Mouse (Mus musculus) megakaryocyte progenitor cell, adult 5-6 weeks (primary cell): ENCODE data around the gene C1qtnf5. TPM values are rescaled to one million over a fixed set of nuclear protein-coding genes. Genes with fewer than 3 reads are reported as not detected.
"Not testable (repeated sequence)": the region's sequence is repeated elsewhere in the genome, so short reads cannot be mapped to it uniquely, and the experiment has no call there.

Experiments used
- ATAC-seq: replicated peaks from 2 replicates; pipeline ENCODE4 v1.8.0; 2016; ENCODE audit warnings: mild to moderate bottlenecking, moderate TSS enrichment, inconsistent platforms; ENCODE audit not compliant: poor library complexity
- total RNA-seq, 2 experiments: library from RNA; stranded (forward) in 1 of 2; stranded (reverse) in 1 of 2; fragments of 157-497, 149-512 nt in 1 of 2; fragments of 200-1000 nt in 1 of 2; gene quantifications; 2 replicates each; pipeline versions ENCODE4 v1.2.3 to v1.2.4; 2015 to 2017

C1qtnf5 gene
- total RNA-seq, 2 experiments from 2014 or later: not detected

DNA sequence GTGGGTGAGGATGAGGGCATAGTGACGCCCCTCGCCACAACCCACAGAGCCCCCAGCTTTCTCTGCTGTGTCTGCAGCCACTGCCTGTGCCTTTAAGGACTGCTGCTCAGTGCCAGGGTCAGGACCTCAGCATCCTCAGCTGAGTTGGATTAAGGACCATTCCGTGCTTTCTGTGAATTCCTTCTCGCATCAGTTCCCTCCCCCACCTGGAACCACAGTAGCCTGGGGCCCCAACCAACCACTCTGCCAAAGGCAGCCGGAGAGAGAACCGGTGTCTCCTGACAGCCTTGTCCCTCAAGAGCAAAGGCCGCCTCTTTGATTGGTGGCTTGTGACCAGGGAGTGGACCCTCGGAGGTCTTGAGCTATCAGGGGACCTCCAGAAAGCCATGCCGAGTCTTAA lies 5.6 kb upstream of the C1qtnf5 start, which contains the start of gene Mfrp:
Mfrp (plus strand) TSS at position 240 of the 400 bp plus-strand sequence.
- ATAC-seq: no peak

DNA sequence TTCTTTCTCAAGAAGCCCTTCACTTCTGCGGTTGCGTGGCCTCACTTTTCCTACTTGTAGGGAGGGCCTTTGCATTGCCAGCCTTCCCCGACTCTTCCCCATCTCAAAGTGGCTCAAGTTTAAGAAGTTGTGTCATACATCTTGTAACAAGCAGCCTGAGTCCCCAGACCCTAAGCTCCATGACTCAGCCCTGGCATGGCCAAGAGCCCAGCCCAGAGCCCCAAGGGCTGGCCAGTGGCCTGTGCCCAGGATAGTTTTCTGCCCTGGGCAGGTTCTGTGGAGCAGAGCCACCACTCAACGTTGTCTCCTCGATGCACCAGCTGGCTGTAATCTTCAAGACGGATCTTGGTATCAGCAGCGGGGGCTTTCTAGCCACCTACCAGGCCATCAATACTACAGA lies 2.2 kb upstream of the C1qtnf5 start:
- ATAC-seq: peak; percentile 23; the same call in 1 of the 2 replicates

DNA sequence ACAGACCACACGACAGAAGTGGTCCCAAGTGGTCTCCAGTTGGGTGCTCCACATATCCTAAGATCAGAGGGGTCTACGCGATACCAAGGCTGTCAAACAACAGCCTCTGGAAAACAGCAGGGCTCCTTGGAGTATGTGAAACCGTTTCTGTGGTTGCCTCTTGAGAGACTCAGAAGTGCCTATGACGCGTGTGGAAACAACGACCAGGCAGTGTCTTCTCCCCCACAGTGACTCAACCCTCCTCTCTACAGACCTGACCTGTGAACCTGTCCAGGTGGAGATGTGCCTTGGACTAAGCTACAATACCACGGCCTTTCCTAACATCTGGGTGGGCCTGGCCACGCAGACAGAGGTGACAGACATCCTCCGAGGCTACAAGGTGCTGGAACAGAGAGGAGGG lies 1.3 kb upstream of the C1qtnf5 start:
- ATAC-seq: no peak

DNA sequence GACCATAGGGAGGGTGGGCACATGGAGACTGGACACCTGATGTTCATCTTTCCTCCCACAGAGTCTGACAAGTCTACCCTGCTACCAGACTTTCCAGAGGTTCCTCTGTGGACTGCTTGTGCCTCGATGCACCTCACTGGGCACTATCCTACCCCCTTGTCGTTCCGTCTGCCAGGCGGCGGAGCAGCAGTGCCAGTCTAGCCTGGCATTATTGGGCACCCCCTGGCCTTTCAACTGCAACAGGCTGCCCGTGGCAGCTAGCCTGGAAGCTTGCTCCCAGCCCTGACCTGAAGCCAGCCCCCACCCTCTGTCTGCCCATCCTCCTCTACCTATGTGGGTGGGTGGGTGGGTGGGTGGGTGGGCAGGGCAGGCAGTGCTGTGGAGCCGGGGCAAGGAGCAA lies 863 bp upstream of the C1qtnf5 start:
- no peak for ATAC-seq

DNA sequence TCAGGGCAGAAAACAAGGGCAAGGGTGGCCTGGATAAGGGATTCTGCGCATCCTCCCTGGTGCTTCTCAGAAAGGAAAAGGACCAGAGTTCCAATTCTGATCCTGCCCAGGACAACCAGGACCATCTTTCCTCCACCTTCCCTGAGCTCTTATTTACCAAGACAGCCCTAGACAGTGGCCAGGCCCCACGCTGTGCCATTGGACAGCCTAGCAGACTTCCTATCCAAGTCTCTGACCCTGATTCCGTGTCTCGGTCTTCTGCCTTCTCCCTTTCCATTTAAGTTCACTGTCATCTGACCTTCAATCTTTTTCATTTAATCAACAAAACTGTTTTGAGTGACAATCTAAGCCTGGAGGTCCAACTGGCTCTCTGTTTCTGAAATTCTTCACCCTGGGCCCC lies 449 bp upstream of the C1qtnf5 start:
- ATAC-seq: no peak

DNA sequence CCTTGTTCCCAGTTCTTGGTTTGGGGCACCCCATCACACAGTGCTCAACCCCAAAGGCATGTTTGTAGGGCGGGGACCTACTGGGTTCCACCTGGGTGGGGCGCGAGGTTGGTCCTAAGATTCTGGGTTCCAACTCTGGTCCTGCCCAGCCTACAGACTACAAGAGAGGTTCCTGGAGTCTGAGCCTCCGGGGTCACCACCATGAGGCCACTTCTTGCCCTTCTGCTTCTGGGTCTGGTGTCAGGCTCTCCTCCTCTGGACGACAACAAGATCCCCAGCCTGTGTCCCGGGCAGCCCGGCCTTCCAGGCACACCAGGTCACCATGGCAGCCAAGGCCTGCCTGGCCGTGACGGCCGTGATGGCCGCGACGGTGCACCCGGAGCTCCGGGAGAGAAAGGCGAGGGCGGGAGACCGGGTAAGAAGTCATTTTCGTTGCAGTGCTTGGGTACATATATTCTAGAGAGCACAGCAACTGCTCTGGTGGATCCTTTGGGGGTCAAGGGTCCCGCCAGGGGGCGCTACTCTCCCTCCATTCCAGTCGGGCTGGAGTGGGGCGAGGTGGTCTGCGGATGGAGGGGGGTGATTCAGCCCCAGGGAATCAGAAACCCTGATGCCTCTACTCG lies 623 bp downstream of the C1qtnf5 start:
- no peak for ATAC-seq

DNA sequence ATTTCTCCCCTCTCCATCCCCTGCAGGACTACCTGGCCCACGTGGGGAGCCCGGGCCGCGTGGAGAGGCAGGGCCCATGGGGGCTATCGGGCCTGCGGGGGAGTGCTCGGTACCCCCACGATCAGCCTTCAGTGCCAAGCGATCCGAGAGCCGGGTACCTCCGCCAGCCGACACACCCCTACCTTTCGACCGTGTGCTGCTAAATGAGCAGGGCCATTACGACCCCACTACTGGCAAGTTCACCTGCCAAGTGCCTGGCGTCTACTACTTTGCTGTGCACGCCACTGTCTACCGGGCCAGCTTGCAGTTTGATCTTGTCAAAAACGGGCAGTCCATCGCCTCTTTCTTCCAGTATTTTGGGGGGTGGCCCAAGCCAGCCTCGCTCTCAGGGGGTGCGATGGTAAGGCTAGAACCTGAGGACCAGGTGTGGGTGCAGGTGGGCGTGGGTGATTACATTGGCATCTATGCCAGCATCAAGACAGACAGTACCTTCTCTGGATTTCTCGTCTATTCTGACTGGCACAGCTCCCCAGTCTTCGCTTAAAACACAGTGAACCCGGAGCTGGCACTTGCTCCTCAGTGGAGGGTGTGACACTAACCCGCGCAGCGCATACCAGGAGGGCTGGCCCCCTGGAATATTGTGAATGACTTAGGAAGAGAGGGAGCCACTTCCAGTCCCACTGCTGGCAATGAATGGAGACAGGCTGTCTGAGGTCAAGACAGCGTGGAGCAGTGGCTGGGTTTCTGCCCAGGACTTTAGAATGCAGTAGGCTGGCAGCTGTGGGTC lies 1.4 kb downstream of the C1qtnf5 start:
- no peak for ATAC-seq

DNA sequence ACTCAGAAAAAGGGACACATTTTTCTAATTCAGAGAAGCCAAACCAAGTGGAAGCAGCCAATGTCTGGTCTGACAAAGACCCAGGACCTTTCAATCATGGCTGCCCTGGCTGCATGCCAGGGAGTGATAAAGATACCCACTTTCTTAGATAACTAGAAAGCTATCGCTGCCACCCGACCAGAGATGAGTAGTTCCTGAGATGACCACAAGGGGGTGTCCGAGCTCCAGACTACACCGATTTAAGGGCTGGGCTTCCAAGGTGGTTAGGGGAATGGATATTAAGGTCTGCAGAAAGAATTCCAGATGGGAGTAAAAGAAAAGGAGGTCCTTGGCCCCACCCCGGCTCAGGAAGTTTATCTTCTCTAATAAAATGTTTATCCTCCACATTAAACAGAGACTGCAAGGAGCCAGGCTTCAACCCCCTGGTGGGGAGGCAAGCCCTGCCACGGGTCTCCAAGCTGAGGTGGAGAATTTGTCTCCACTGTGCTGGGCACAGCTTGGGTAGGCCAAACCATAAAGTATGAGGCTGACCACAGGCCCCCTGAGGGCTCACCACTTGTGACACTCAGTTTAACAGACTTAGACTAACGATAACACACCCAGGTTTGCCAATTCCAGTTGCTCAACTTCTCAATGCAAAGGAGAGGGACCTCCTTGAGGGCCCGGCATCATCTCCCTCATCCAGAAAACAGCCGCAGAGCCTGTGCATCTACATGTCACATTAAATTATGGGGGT lies 2.5 kb downstream of the C1qtnf5 start:
- peak; percentile 26; the same call in 1 of the 2 replicates for ATAC-seq

DNA sequence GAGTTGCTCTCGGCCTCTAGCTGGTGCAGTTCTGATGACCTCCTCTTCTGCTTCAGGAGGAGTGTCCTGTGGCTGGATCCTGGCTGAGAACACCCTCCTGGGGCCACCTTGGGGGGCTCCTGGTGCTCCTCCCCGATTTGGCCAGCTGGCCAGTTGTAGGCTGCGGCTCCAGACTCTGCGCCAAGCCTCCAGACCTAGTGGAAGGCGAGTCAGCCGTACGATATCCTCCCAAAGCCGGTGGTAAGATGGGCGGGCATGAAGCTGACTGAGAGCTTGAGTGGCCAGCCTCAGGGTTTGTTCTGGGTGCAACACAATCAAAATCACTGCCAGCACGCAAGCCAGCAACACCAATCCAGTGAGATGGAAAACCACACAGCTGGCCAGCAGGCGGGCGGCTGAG lies 4.9 kb downstream of the C1qtnf5 start:
- not testable (repeated sequence) for ATAC-seq

DNA sequence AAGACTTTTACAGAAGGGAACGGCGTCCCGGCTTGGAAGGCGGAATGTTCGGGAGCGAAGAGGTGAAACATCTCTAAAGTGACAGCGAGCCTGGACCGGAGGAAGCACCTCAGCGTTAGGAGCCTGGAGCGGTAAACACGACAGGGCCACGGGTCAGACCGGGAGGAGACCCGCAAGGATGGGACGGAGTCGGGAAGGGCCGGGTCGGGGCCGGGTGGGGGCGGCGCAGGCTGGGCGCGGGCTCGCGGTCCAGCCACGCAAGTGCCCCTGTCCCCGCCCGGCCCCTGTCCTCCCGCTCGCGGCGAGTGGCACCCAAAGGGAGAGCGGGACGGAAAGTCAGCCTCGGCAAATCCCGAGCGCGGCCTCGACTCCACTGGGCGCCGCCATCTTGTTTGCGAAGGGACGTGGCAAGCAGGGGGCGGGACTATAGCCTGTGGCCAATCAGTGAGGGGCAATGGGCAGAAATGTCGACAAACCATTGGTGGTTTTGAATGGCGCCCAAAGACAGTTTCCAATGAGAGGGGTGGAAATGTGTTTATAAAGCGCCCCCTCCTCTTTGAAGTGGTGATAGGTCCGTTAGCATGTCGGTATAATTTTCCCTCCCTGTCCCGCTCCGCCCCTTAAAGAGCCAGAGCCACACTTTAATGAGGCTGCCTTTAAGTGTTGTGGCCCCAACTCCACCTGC lies 6.2 kb downstream of the C1qtnf5 start, which contains the start of the genes Gm49380 and Rnf26:
Gm49380 (minus strand) TSS at position 396 of the 685 bp plus-strand sequence.
Rnf26 (minus strand) TSS at position 413 of the 685 bp plus-strand sequence.
- ATAC-seq: peak; percentile 97

DNA sequence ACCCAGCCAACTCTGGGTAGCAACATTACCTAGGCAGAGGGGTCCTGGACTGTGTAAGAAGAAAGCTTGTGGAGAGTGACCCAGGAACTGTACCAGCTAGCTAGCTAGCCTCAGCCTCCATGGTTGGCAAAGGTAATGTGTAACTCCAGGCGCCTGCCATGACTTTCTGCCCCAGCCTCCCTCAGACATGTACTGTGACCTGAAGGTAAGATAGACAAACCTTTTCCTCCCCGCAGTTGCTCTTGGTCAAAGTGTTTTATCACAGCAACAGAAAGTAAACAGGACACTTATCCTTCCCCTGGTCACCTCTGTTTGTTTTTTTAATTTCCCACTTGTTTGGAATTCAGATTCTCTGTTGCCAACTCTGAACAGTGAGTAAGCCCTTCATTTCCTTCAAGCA lies 7.4 kb downstream of the C1qtnf5 start:
- no peak for ATAC-seq

DNA sequence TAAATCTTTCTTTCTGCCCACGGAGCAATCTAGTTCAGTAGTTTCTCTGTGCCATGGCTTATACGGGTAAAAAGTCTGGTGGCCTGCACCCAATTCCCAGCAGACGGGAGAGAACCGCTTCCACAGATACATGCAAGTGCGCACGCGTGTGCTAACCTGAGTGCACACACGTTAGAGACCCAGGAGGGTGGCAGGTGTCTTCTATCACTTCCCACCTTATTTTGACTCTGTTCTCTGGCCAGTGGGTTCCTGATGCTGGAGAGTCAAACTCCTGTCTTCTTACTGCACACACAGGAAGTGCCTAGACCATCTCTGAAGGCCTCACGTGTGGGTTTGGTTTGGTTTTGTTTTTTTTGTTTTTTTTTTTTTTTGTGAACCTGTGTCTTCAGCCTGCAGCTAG lies 8.6 kb downstream of the C1qtnf5 start:
- no peak for ATAC-seq

DNA sequence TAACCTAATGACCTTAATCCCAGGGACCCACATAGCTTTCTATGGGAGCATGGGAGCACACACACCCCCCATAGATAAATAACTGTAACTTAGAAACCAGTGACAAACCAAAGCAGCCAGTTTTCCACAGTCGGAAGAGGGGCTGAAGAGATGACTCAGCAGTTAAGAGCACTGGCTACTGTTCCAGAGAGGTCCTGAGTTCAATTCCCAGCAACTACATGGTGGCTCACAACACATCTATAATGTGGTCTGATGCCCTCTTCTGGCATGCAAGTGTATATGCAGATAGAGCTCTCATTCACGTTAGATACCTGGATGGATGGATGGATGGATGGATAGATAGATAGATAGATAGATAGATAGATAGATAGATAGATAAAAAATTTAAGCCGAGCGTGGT lies 9.1 kb downstream of the C1qtnf5 start:
- no peak for ATAC-seq

DNA sequence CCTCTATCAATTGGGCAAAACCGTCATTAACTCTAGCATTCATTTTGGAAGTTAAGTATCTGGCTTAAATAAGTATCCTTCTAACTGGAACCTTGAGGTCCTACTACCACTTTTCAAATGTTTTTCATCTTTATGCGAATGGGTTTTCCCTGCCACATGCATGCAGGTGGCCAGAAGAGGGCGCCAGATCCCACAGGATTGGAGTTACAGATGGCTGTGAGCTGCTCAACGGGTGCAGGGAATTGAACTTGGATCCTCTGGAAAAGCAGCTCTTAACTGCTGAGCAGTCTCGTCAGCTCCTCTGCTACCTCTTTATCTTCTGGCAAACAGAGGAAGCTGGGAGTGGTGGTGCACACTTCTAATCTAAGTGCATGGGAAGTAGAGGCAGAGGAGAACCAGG lies 12.0 kb downstream of the C1qtnf5 start:
- ATAC-seq: peak; percentile 75

DNA sequence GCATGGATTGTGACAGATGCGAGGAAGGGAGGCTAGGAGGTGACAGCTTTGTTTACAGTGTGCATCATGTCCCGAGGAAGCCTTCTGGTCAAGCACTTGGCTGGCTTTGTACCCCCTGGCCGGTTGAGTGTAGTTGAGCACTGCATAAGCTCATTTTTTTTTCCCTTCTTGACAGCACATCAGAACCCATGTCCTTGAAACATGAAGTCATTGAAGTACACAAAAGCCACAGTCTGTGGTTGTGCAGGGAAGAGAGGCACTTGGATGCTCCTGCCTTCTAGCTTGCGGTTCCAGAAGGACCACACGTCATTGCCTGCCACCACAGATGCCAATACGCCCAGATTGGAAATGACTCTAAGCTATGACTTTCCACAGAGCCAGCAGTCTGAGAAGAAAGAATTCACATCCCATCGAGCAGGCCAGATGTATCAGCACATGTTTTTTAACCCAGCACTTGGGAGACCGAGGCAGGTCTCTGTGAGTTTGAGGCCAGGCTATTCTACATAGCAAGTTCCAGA lies 13.0 kb downstream of the C1qtnf5 start:
- ATAC-seq: no peak

DNA sequence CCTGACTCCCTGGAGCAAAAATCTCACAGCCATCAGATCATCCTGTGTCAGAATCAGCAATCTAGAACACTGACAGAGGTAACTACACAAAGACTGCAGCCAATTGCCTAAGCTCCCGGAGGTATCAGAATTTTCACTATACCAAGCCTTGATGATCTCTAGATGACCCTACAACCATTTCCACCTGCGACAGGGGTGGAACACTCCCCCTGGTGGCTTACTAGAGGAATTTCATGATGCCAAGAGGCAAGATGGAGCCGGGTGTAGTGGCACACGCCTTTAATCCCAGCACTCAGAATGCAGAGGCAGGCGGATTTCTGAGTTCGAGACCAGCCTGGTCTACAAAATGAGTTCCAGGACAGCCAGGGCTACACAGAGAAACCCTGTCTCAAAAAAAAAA lies 17.3 kb downstream of the C1qtnf5 start:
- peak; percentile 60 for ATAC-seq

DNA sequence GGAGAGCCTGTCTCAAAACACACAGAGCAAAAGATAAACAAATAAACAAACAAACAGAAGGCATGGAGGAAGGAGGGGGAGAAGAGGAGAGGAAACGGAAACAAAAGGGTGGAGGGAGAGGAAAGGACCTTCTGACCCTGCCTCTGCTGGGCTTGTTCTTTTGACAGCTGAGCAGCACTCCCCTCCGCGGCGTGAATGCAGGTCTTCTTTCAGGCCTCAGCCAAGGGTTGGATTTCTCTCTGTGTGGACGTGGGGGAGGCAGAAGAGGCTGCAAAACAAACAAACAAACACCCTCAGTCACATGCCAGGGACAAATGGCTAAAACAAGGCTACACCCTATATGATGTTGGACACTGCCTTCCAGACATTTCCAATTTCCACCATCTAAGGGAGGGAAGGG lies 18.0 kb downstream of the C1qtnf5 start:
- no peak for ATAC-seq

DNA sequence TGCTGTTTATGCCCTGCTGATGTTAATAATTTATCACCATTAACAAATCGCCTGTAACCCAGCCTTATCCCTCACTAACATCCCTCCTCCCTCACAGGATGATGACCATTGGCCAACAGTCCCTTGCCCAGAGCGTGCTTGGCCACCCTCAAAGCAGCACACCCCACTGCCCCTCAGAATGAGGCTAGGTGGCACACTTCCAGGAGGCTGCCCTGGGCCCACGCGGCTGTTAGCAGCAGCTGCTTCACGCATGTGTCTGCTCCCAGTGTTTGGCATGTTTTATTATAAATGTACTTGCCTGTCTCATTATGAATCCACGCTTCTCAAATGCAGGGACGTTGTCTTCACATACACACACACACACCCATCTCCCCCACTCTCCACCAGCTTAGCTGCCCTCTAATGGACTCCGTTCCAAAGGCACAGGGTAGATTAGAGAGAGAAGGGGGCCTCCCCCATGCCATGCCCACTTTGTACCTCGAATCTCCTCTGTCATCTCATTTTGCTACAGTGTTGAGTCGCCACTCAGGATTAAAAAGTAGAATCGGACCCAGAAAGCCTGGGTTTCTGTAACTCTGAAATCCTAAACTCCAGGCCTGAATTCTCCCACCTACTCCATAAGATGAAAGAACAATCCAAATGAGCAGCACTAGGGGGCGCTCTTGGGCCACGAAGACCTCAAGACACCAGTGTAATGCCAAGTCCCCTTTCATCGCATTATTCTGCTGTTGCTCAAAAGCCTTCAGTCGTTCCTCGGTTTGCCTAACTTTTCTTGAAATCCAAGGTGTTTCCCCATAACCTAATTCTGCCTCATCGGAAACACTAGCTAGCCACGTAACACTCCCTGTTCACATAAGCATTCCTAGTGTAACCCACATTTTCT lies 18.7 kb downstream of the C1qtnf5 start:
- ATAC-seq: peak; percentile 77

DNA sequence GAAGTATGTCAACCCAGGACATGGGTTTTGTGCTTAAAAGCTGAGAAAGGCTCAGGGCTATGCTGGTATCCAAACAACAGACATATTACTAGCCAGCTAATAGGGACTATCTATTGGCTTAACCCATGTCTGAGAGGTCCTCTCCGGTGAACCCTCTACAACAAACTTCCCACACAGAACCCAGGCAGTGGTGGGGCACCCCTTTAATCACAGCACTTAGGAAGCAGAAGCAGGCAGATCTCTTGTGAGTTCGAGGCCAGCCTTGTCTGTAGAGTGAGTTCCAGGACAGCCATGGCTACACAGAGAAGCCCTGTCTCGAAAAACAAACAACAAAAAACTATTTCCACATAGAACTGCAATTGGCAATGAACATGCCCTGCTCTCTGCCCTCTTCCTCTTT lies 19.7 kb downstream of the C1qtnf5 start:
- no peak for ATAC-seq

DNA sequence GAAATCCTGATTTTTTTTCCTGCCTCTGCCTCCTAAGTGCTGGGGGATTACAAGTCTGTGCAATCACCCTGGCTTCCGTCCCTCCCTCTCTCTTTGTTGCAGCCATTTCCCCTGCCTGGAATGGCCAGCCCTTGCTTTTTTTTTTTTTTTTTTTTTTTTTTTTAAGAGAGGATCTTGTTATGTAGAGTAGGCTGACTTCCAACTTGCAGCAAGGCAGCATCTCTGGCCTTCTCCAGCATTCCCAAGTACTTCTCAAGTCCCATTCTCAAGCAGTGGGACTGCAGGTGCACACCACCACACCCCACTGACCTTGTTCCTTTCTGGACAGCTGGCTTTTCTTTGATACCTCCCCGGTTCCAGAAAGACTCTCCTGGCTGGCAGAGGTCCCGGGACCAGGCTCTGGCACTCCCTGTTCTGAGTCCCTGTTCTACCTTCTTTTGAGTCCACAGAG lies 20.3 kb downstream of the C1qtnf5 start:
- no peak for ATAC-seq
